Comparison of ENCODE assay signal across 8 mouse cellular contexts in genomic region chr2:102231470-102231869, GRCm38 (mm10). TPM values are rescaled to one million over a fixed set of nuclear protein-coding genes. Genes with fewer than 3 reads are reported as not detected.
DNase-seq lines count a peak whose midpoint lies in the region; ATAC-seq and TF ChIP-seq lines count a peak whose summit lies in the region.

No protein-coding gene starts in this region.

- H3K36me3 ChIP-seq in lung, embryonic 14.5 days (ENCODE audit: insufficient read depth) = no peaks in the 10 kb centered on the region
- H3K36me3 ChIP-seq in forebrain, embryonic 10.5 days (replicated peaks) = no peaks in the 10 kb centered on the region
- no peaks in the 10 kb centered on the region for H3K36me3 ChIP-seq in limb, embryonic 10.5 days
- H3K36me3 ChIP-seq in stomach, embryonic 14.5 days (ENCODE audit: control insufficient read depth, insufficient read depth, low read length) = no peaks in the 10 kb centered on the region

- H3K27me3 ChIP-seq in lung, embryonic 14.5 days (ENCODE audit: insufficient read depth, low read length) = no peaks in the 10 kb centered on the region
- H3K27me3 ChIP-seq in forebrain, embryonic 10.5 days (ENCODE audit: poor library complexity, severe bottlenecking) = no peaks in the 10 kb centered on the region; the same call in 1 of the 2 replicates
- no peaks in the 10 kb centered on the region for H3K27me3 ChIP-seq in limb, embryonic 10.5 days (ENCODE audit: low read depth, poor library complexity, severe bottlenecking)
- no peaks in the 10 kb centered on the region for H3K27me3 ChIP-seq in stomach, embryonic 14.5 days (ENCODE audit: control insufficient read depth, insufficient read depth, low read length)

- H3K4me3 ChIP-seq in lung, embryonic 14.5 days (ENCODE audit: low read depth, low read length) = no peak overlapping the region
- no peak overlapping the region for H3K4me3 ChIP-seq in forebrain, embryonic 10.5 days
- H3K4me3 ChIP-seq in limb, embryonic 10.5 days = no peak overlapping the region; the same call in 1 of the 2 replicates
- no peak overlapping the region for H3K4me3 ChIP-seq in stomach, embryonic 14.5 days (ENCODE audit: low read depth, low read length)

- TF ChIP-seq CTCF in lung, embryonic 14.5 days (IDR thresholded peaks at IDR 0.05; ENCODE audit: low read depth) = no peak

- peak; percentile 79 for DNase-seq in lung, embryonic 14.5 days
- DNase-seq in lung, postnatal 25 days (ENCODE audit: low spot score) = no peak
- no peak for DNase-seq in forebrain, embryonic 10.5 days (ENCODE audit: extremely low spot score, low spot score)
- peak; percentile 54 for DNase-seq in limb, embryonic 10.5 days (ENCODE audit: low spot score)
- no peak for DNase-seq in layer of hippocampus, adult 8-10 months (ENCODE audit: low spot score in 2 of 2)
- DNase-seq in adrenal gland, adult 18-20 months (ENCODE audit: low spot score in 2 of 2) = no peak
- DNase-seq in left cerebral cortex, adult 8-10 months (ENCODE audit: low spot score in 2 of 2) = no peak

- H3K9ac ChIP-seq in lung, embryonic 14.5 days = no peak overlapping the region
- no peak overlapping the region for H3K9ac ChIP-seq in stomach, embryonic 14.5 days (replicated peaks; ENCODE audit: low read depth, low read length)

- 34% methylated on average over 5 of the region's 5 CpGs for WGBS in lung, embryonic 14.5 days
- 53% methylated on average over 5 of the region's 5 CpGs for WGBS in forebrain, embryonic 10.5 days
- 61% methylated on average over 5 of the region's 5 CpGs for WGBS in limb, embryonic 10.5 days
- 36% methylated on average over 5 of the region's 5 CpGs for WGBS in stomach, embryonic 14.5 days

- peak overlapping the region; percentile 74; the same call in 1 of the 2 replicates for H3K27ac ChIP-seq in lung, embryonic 14.5 days (ENCODE audit: low read depth)
- peak overlapping the region; percentile 62 for H3K27ac ChIP-seq in forebrain, embryonic 10.5 days
- H3K27ac ChIP-seq in limb, embryonic 10.5 days = peak overlapping the region; percentile 82
- H3K27ac ChIP-seq in stomach, embryonic 14.5 days (ENCODE audit: low read length) = peak overlapping the region; percentile 33; the same call in 1 of the 2 replicates

- H3K9me3 ChIP-seq in lung, embryonic 14.5 days (ENCODE audit: low read depth, low read length) = 0 out of 2 replicates have a peak, but pooled peaks cover 3% of the 10 kb centered on the region
- no peaks in the 10 kb centered on the region for H3K9me3 ChIP-seq in forebrain, embryonic 10.5 days
- H3K9me3 ChIP-seq in limb, embryonic 10.5 days (replicated peaks) = no peaks in the 10 kb centered on the region
- H3K9me3 ChIP-seq in stomach, embryonic 14.5 days (ENCODE audit: control insufficient read depth, low read depth, low read length) = no peaks in the 10 kb centered on the region

- ATAC-seq in lung, embryonic 14.5 days (ENCODE audit: insufficient read depth) = peak; percentile 90
- peak; percentile 72; the same call in 1 of the 2 replicates for ATAC-seq in stomach, embryonic 14.5 days (ENCODE audit: insufficient number of reproducible peaks, insufficient read depth, low FRiP score, low read depth)

- no peak overlapping the region for H3K4me2 ChIP-seq in lung, embryonic 14.5 days
- no peak overlapping the region for H3K4me2 ChIP-seq in stomach, embryonic 14.5 days (replicated peaks; ENCODE audit: low read depth, low read length)

- 0 out of 2 replicates have a peak, but pooled peaks cover 4% of the 10 kb centered on the region for H3K4me1 ChIP-seq in lung, embryonic 14.5 days (ENCODE audit: insufficient read depth)
- H3K4me1 ChIP-seq in forebrain, embryonic 10.5 days = peaks cover 26% of the 10 kb centered on the region
- peaks cover 38% of the 10 kb centered on the region for H3K4me1 ChIP-seq in limb, embryonic 10.5 days
- peaks cover 5% of the 10 kb centered on the region; the same call in 1 of the 2 replicates for H3K4me1 ChIP-seq in stomach, embryonic 14.5 days (ENCODE audit: control insufficient read depth, insufficient read depth, low read length)

RNA-seq across cellular contexts. Expression of gene Ldlrad3, which starts 45.3 kb away (rescaled TPM):
- 58.3 and 60.4 TPM in 2 replicates for polyA plus RNA-seq in lung, embryonic 14.5 days (2014; fragmentation: Nextera tagmentation; extraction: Ambion mirVana)
- 53.1 and 54.6 TPM in 2 replicates for polyA plus RNA-seq in forebrain, embryonic 10.5 days (2016; fragmentation: Nextera tagmentation; extraction: Ambion mirVana)
- polyA plus RNA-seq in limb, embryonic 10.5 days (2016; fragmentation: Nextera tagmentation; extraction: Ambion mirVana) = 60.3 and 64.1 TPM in 2 replicates
- 52.0 and 52.3 TPM in 2 replicates for polyA plus RNA-seq in stomach, embryonic 14.5 days (2014; fragmentation: Nextera tagmentation; extraction: Ambion mirVana)
- total RNA-seq in layer of hippocampus, adult 8-10 months (2022) = 10 to 100 TPM in 3 of 4 experiments, 1 to 10 TPM in 1; 10.0 to 13.2 (median 11.3) TPM
- total RNA-seq in adrenal gland, adult 18-20 months (2021) = 1 to 10 TPM; 6.9 to 7.5 TPM
- 10 to 100 TPM; 11.3 to 12.5 (median 12.0) TPM for total RNA-seq in left cerebral cortex, adult 8-10 months (2022)

Comparison
In these comparisons a context has a peak if more than half of its experiments do, and no peak if none do; other contexts are left out.
1. DNase-seq: peak in lung, embryonic 14.5 days (single experiment) and limb, embryonic 10.5 days (single experiment); none in lung, postnatal 25 days (single experiment), forebrain, embryonic 10.5 days (single experiment), layer of hippocampus, adult 8-10 months (0 of 2), adrenal gland, adult 18-20 months (0 of 2) and left cerebral cortex, adult 8-10 months (0 of 2).
2. Peak in every context shown above with its lines, with median percentiles within 50 percentile points of each other: H3K27ac ChIP-seq.